Mouse (Mus musculus): ENCODE data around the gene Tmed11.

DNA sequence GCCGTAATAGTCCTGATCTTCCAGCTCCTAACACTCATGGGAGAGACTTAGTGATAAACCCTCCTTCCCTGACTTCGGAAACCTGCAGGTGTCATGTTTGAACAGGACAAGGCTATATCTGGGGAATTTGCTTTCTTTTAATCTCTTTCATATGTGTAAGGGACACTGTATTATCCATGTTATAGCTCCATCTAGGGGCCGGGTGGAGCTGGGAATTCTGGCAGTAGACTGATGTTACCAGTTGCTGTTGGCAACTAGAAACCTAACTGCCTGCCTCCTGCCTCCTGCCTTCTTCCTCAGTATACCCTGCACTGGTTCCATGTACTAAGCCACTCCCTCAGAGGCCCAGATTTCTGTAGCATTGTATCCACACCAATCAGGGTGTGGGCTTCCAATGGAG, 36.8 kb downstream of the Tmed11 start:
- peak; percentile 47 for TF ChIP-seq CTCF (IDR thresholded peaks at IDR 0.05; ENCODE audit: low read depth)
- no peak for TF ChIP-seq EP300 (IDR thresholded peaks at IDR 0.05; ENCODE audit: low read depth)

Measured in liver, postnatal 0 days (tissue).